Mouse (Mus musculus): ENCODE data around the gene Ralgps1.
A peak's percentile ranks its signal among the peaks of the same experiment; 100 is the strongest.

Gene Ralgps1

GRCm38 (mm10) chr2:33279758-33280157, 91.5 kb downstream of the Ralgps1 start:
- DNase-seq (ENCODE audit: low spot score) = no peak

- DNase-seq (ENCODE audit: low spot score) = no peak
Measured at GRCm38 (mm10) chr2:33274719-33275490, 96.4 kb downstream of the Ralgps1 start.

DNA sequence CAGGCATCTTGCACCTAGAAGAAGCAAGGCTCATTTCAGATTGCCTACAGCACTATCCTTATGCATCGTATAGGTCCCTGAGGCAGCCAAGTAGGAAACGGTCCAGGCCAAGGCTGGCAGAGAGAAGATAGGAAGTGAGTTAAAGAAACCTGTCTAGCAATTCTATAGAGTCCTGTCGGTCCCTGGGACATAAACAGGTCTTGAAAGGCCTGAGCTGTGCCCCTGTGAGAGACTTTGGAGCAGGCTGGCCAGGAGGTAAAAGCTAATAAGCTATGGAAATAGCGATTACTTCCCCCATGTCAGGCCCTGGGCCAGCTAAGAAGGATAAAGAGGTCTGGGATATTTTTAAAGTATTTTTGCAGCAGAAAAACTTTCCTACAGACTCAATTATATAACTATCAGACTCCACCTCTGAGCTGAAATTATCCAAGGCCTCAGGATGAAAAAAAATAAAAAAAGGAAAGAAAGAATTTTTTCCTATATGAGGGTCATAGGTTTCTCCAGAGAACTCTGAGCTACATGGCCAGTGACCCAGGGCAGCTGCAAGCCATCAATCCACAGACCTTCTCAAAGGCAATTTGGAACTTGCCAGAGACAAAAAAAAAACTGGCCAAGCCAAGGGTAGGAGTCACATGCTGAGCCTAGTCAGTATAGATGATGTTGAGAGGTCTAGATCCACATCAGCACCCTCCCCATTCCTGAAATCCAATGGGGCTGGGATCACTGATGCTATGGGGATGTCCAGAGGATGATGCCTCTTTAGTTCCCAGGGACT, 98.4 kb downstream of the Ralgps1 start:
- DNase-seq (ENCODE audit: low spot score) = no peak

DNA sequence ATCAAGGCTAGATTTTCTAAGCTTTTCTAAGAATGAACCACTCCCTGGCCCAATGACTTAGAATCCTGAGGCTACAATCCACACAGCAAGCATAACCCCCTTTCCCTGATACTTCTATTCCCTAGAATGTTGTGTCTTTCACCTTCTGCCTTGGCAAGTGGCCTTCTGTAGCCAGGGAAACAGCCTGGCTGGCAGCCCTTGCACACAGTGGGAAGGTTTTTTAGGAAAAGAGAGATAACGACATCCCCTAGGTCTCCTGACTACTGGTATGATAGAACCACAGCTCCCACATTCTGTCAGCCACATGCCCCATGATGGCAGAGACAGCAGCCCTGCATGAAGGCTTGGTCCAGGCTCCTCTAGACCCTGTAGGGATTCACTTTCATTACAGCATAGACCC, 99.8 kb downstream of the Ralgps1 start:
- peak; percentile 46 for DNase-seq (ENCODE audit: low spot score)

GRCm38 (mm10) chr2:33270569-33270968, 100.7 kb downstream of the Ralgps1 start:
- no peak for DNase-seq (ENCODE audit: low spot score)

GRCm38 (mm10) chr2:33269132-33269493, 102.2 kb downstream of the Ralgps1 start:
- DNase-seq (ENCODE audit: low spot score) = no peak

DNA sequence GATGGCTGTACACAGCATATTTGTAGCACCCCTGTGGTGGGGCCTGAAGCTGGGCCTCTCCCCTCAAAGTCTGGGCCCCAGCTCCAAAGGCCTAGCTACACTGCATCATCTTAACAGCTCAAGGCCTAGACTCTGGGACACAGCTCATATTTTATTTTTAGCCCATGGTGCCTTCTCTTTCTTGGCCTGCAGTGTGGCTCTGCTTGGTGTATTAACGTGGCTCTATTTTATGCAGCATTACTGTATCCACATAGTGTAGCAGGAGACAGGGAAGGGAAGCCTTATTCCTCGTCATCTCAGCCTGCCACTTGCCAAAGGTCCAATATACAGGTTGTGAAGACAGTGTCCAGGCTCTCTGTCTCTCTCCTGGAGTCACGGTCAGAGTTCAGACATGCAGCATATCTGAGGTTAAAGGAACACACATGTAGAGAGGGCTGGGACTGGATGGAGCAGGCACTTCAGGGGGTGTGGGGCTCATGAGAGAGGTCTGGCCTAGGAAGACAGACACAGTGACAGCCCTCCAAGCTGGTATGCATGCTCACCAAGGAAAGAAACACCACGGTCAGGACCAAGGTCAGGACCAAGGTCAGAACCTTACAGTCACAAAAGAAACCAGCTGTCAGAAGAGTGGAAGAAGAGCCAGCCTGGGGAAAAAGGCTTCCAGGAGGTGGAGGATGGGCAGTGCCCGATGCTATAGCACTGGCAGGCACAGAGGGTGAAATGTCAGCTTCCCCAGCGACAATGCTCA, 102.7 kb downstream of the Ralgps1 start:
- DNase-seq (ENCODE audit: low spot score) = no peak

GRCm38 (mm10) chr2:33267075-33267474, 104.2 kb downstream of the Ralgps1 start:
- DNase-seq (ENCODE audit: low spot score) = no peak

GRCm38 (mm10) chr2:33265793-33266192, 105.5 kb downstream of the Ralgps1 start:
- DNase-seq (ENCODE audit: low spot score) = no peak

DNA sequence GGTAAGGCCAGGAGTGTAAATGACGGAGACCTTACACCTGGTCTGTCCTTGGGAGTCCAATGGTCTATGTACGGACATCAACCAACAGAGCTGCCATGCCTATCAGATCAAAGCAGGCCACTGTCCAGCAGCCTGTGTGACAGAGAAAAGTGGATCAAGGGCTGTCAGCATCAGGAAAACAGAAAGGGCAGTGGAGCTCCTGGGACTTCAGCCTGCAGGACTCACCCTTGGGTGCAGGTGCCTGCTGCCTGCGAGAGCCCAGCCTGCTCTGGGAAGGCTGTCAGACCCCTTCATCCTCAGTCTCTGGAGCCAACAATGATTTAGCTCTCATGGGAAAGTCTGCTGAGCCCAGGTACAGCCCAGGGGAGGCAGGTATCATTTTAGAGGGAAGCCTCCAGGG, 109.8 kb downstream of the Ralgps1 start:
- no peak for DNase-seq (ENCODE audit: low spot score)

- no peak for DNase-seq (ENCODE audit: low spot score)
Measured at GRCm38 (mm10) chr2:33260772-33261171, 110.5 kb downstream of the Ralgps1 start.

DNA sequence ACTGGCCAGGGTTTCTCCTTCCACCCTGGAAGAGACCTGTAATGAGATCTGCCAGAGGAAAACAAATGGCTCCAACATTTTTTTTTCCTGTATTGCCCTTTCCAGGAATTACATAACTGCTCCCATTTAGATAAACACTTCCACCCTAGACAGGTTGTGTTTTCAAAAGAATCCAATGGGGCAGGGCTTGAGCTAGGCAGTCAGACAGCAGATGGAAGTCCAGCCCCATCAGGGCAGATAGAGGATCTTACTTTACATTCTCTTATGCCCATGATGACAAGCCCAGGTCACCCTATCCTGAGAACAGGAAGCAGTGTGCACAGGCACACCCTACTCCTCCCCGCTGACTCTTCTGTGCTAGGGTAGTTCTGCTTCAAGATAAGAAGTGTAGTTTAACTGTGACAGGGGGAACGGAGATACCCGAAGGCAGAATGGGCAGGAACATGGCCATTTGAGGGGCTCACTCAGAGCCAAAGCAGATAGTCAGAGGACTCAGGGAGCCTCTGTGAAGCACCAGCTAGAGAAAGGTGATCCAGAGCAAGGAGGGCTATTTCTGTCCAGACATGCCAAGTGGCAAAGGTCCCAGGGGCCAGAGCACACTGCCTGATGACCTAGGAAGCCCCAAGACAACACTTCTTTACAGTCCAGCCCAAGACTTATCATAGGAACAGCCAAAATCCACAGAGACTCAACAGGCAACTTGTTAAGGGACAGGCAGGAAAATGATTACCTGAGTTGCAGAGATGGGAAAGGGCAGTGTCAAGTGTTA, 114.3 kb downstream of the Ralgps1 start:
- no peak for DNase-seq (ENCODE audit: low spot score)

DNA sequence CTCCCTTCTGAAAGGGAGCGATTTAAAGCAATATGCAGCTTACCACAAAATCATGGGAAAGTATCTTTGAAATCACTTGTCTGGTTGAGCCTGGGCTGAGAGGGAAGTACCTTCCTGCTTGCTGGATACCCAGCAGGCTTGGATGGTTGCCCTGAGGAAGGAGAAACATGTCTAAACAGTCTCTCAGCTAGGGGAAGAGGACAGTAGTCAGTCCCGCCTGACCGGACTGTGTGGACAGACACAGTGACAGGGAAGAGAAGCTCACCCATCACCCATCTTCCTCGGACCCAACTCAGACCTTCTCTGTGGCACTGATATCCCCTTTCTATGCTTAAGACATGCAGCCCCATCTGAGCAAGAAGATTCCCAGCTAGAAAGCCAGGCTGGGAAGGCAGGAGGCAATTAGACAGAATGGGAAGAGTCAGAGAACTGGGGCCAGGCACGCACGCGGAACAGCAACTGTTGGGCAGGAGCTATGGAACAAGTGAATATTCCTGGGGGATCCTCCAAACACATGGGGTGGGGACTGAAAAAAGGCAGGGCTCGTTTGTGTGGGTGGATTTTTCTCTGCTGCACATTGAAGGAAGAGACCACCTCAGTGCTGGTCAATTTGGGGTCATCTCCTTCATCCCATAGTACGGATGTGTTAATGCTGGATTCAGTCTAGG, 116.8 kb downstream of the Ralgps1 start:
- DNase-seq (ENCODE audit: low spot score) = no peak

GRCm38 (mm10) chr2:33253572-33254190, 117.6 kb downstream of the Ralgps1 start:
- DNase-seq (ENCODE audit: low spot score) = peak; percentile 52

DNA sequence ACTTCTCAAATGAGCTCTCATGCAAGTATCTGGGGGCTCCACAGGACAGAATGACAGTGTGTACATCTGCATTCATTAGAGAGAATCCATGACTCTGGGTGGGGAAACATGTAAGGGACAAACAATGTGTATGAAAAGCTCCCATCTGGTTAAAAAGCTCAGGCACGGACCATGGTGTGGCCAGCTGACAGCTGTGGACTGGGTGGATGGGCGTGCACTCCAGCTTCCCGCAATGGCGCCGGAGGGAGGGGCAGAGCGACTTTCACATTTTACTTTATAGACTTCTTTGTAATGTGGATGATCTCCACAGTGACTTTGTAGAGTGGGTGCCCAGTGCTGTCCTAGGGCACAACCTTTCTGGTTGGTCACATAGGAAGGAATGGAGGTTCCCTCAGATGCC, 118.5 kb downstream of the Ralgps1 start:
- no peak for DNase-seq (ENCODE audit: low spot score)

DNA sequence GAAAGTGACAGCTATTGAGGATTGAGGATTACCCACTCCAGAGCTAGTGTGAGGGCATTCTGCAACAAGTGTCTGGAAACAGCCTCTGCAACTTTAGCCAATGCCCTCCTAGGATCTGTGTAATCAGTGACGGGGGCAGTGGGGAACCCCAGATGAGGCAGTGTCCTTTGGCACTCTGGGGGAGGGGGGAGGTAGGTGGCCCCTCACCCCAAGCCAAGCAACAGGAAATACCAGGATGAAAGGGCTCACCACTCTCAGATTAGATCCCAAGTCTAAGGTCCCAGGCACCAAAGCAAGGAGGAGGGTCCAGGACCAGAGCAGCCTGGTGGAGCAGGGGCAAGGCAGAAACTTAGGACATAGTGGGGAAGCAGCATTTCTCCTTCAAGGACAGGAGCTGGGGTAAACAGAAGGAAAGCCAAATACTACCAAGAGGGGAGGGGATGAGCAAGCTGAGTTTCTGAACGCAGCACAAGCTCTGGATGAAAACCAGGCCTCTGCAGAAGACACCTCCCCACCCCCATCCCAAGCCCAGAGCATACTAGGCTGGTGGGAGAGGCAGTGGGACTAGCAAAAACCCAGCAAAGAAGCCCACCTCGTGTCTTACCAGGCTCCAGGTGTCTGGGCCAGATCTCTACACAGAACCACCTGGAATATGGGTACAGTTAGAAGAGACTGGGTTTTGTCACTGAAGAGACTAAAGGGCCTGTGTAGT, 121.2 kb downstream of the Ralgps1 start:
- no peak for DNase-seq (ENCODE audit: low spot score)

- DNase-seq (ENCODE audit: low spot score) = no peak
Measured at GRCm38 (mm10) chr2:33248549-33248948, 122.7 kb downstream of the Ralgps1 start.

DNA sequence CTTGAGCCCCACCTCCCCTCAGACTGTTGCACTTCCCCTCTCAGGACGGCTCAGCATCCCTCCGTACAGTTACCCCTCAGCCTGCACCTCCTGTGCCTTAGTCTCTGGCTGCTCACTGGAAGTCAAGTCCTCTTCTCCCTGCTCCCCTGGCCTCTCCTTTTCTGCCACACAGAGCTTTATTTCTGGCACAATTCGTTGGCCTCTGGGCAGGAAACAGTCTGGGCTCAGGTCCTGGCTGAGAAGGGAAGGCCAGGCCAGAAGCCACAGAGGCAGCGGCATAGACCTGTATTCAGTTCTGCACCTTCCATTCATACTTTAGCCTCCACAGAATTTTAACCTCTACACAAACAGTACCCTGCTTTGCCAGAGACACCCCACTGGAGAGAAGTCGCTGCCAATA, 124.4 kb downstream of the Ralgps1 start:
- DNase-seq (ENCODE audit: low spot score) = no peak

GRCm38 (mm10) chr2:33245350-33245749, 125.9 kb downstream of the Ralgps1 start:
- DNase-seq (ENCODE audit: low spot score) = peak; percentile 66

DNA sequence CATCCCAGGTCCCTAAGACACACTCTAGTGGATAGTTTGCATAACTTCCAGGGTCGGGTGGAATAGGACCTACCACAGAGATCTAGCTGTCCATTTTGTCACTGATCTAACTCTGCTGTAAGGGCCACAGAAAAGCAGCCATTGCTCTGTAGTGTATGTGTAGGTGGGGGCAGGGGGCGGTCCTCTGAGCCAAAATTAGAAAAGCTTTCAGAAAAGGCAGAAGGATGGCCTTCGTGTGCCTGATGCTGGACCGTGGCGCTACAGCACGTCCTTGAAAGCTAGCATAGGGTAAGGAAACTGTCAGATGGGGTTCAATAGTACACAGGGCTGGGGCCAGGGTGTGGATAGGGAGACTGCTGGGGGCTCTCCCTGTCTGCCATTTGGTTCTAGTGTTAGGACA, 126.4 kb downstream of the Ralgps1 start:
- DNase-seq (ENCODE audit: low spot score) = peak; percentile 49
